Mouse (Mus musculus) small intestine, adult 2 months (tissue): ENCODE data around the gene Ugt1a8.
"Not testable (repeated sequence)": the region's sequence is repeated elsewhere in the genome, so short reads cannot be mapped to it uniquely, and the experiment has no call there.

Experiments
- CTCF ChIP-seq: fragments of 200-500 bp; IDR thresholded peaks from 2 replicates; pipeline ENCODE4 v1.5.1; 2012; ENCODE audit warnings: low read depth, mild to moderate bottlenecking, control low read depth, inconsistent platforms, low read length, moderate library complexity, mixed read lengths; ENCODE audit not compliant: insufficient replicate concordance, insufficient read length; ENCODE audit errors: extremely low read depth
- POLR2A ChIP-seq: fragments of 200-500 bp; IDR thresholded peaks from 2 replicates; pipeline ENCODE4 v1.6.1; 2012; ENCODE audit warnings: low read depth, mild to moderate bottlenecking, control low read depth, inconsistent platforms, low read length, moderate library complexity

- TF ChIP-seq POLR2A, CTCF: not testable (repeated sequence)
Measured at GRCm38 (mm10) chr1:88134457-88135011, 46.9 kb downstream of the Ugt1a8 start, which contains the start of gene Ugt1a6a.
